Mouse (Mus musculus) Patski (cell line): Measurements from ENCODE around the gene Krt88. TPM values are rescaled to one million over a fixed set of nuclear protein-coding genes. Genes with fewer than 3 reads are reported as not detected.
A peak's percentile ranks its signal among the peaks of the same experiment; 100 is the strongest.

Experiments
- ATAC-seq: fragments of 100-300 bp; one replicate; pipeline ENCODE4 v1.8.0; 2021
- CTCF ChIA-PET: fragments of 350-600 bp; sonication (Branson Sonifier 250); formaldehyde crosslinking; loops from one replicate; lab custom pipeline; 2022; ENCODE audit warnings: inconsistent platforms; lab: Charles Lee
- POLR2A ChIA-PET: fragments of 350-600 bp; sonication (Branson Sonifier 250); formaldehyde crosslinking; loops from one replicate; lab custom pipeline; 2022; ENCODE audit warnings: antibody characterized with exemption, inconsistent platforms; lab: Charles Lee
- DNase-seq: peaks from one replicate; pipeline ENCODE4 v3.0.0-alpha.2; 2011; ENCODE audit warnings: low read depth, low spot score
- H3K27me3 ChIP-seq: fragments of 371-371 bp; one replicate; pipeline ENCODE4 v1.5.1; 2021
- CTCF ChIP-seq: fragments of 100-300 bp; IDR thresholded peaks from one replicate; pipeline ENCODE4 v1.5.1; 2021
- in situ Hi-C: fragments of 300-500 bp; cut with MboI; formaldehyde crosslinking; loops from 3 replicates; pipeline ENCODE4 v1.11.1; 2018; ENCODE audit warnings: low pct_unique_long_range_greater_than_20kb, mixed read lengths
- polyA plus RNA-seq: library from polyadenylated mRNA; unstranded; gene quantifications from one replicate; pipeline ENCODE4 v1.2.3, GENCODE M21; 2021

The Krt88 gene
- polyA plus RNA-seq, 1 experiment from 2014 or later = not detected

DNA sequence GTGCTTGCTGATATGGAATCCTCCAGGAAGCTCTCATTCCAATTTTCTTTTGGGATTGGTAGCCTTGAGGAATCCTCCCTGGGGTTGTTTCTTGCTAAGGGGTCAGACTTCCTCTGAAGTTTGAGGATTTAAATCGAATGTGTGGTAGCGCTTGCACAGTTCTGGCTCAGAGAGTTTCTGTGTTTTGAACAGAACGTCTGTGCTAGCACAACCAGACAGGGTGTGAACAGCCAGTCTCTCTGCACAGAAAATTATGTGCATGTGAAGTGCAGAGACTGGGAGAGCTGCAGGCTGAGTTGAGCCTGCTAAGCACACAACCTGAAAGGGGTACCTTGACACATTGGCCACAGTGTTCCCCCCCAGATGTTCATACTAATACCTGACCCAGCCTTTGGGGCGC lies 6.7 kb upstream of the Krt88 start:
- DNase-seq (no peak), ATAC-seq (no peak)
- POLR2A ChIA-PET = no interaction called here
- H3K27me3 ChIP-seq = peaks cover 20% of the 10 kb centered on the region
- TF ChIP-seq CTCF = no peak
- in situ Hi-C loops = no loop called here
- CTCF ChIA-PET = no interaction called here

DNA sequence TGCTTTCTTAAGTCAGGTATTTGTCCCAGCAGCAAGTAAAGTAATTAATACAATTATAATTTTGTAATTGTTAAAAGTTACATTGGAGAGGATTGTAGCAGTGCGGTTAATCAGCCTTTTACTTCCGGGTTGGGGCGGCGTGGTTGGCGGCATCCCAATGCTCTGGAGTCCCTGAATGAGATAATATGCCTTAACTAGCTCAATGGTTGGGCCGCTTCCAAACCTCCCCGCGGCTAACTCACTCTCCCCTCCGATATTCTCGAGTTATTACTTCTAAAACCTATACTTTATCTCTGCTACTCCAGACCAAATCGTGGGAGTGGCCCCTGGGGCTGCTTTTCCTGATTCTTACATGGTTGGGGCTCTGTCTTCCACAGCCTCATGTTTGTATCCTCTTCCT lies 972 bp upstream of the Krt88 start:
- in situ Hi-C loops = no loop called here
- POLR2A ChIA-PET = no interaction called here
- no peaks in the 10 kb centered on the region for H3K27me3 ChIP-seq
- CTCF ChIA-PET = interaction anchor here (1.3 kb wide), 1 partner anchor 10 kb away, joined by 3 read pairs; no protein-coding TSS in a partner anchor
- no peak for TF ChIP-seq CTCF
- DNase-seq (no peak), ATAC-seq (no peak)

DNA sequence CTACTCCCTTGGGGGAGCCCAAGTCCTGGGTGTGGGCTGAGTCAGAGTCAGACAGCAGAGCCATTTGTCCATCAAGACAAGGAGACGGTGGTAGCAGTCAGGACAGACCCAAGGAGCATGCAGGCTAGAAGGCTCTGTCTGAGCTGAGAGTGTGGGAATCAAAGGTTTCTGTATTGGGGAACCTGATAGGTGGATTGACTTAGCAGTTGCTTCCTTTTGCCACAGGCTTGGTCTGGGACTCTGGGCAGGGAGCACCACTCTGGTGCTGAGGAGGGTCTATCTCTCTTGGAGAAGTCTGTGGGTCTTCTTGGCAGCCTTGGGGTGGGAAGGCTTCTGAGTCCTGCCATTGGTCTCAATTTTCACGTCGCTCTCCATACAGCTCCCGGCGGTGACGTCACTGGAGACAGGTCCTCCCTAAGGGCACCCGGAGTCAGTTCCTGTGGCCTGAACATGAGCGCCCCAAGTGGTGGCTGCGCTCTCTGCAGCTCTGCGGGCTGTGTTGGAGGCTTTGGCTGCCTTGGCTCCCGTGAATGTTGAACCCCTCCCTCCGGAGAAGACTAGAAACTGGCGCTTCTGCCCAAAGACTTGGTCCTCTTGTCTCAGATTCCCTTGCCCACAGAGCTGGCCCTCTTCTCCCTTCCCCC lies 5.7 kb downstream of the Krt88 start:
- H3K27me3 ChIP-seq = no peaks in the 10 kb centered on the region
- peak; percentile 71 for TF ChIP-seq CTCF
- ChIA-PET CTCF (interaction anchor here (1.4 kb wide), 1 partner anchor 9 kb away, joined by 4 read pairs; no protein-coding TSS in a partner anchor), POLR2A (no interaction called here)
- ATAC-seq (no peak), DNase-seq (no peak)
- in situ Hi-C loops = no loop called here

DNA sequence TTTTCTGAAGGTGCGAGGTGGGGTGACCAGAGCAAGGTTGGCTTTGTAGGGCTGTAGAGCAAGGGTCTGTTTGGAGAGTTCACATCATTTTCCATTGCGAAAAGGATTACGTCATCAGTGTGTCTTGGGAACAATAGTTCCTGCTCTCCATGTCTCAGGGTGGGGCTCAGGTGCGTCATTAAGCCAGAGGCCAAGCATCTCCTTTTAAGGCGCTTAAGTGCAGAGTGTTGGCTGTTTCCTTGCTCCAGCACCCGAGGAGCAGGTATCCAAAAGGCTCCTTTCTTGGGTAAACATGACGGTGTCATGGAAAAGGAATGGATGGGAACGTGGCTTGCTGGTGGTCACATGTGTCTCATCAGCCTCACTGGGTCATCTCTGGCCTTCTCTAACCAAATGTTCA lies 7.2 kb downstream of the Krt88 start:
- DNase-seq = no peak
- no peak for TF ChIP-seq CTCF
- no peak for ATAC-seq
- ChIA-PET CTCF (no interaction called here), POLR2A (no interaction called here)
- in situ Hi-C loops = loop anchor here (5.0 kb wide), 1 partner anchor 43 kb away; no protein-coding TSS in a partner anchor
- no peaks in the 10 kb centered on the region for H3K27me3 ChIP-seq

DNA sequence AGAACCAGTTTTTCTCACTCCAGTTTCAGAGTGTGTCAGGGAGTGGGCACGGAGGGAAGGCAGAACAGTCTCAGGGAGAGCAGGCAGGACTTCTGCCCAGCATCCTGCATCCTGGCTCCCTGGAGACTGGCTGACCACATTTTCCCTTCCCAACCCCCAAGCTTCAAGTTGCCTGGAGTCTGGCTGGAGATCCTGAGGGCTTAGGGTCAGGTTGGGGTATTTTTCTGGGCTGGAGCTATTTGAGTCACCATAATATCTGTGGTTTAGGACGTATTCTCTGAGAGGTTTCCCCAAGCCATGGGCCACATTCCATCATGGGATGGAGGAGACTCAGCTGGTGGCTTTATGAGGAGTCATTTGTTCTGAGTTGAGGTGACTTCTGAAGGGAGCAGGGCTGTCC lies 7.7 kb downstream of the Krt88 start:
- CTCF ChIA-PET = interaction anchor here (1.2 kb wide), 1 partner anchor 23 kb away, joined by 3 read pairs; no protein-coding TSS in a partner anchor
- peak; percentile 31 for ATAC-seq
- no peaks in the 10 kb centered on the region for H3K27me3 ChIP-seq
- no peak for TF ChIP-seq CTCF
- in situ Hi-C loops = loop anchor here (5.0 kb wide), 1 partner anchor 42 kb away; no protein-coding TSS in a partner anchor
- DNase-seq = no peak
- POLR2A ChIA-PET = no interaction called here

DNA sequence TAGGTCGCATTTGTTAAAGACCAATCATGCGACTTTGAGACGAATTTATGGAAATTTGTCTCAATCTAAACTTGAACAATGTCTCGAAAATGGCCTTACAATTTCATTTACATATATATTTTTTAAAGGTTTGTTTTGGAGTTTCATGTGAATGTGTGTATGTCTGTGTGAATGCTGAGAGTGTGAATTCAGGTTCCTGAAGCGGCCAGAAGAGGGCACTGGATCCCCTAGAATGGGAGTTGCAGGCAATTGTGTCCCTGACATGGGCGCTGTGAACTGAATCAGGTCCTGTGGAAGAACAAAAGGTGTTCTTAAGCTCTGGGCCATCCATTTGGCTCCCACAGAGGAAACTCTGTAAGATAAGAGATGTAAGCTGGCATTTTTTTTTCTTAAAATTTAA lies 8.3 kb downstream of the Krt88 start:
- in situ Hi-C loops = loop anchor here (5.0 kb wide), 1 partner anchor 41 kb away; no protein-coding TSS in a partner anchor
- no peak for DNase-seq
- ChIA-PET CTCF (interaction anchor here (1.2 to 1.4 kb wide), 2 partner anchors 10 to 24 kb away, joined by 3 read pairs; no protein-coding TSS in a partner anchor), POLR2A (no interaction called here)
- no peaks in the 10 kb centered on the region for H3K27me3 ChIP-seq
- no peak for ATAC-seq
- TF ChIP-seq CTCF = peak; percentile 33

DNA sequence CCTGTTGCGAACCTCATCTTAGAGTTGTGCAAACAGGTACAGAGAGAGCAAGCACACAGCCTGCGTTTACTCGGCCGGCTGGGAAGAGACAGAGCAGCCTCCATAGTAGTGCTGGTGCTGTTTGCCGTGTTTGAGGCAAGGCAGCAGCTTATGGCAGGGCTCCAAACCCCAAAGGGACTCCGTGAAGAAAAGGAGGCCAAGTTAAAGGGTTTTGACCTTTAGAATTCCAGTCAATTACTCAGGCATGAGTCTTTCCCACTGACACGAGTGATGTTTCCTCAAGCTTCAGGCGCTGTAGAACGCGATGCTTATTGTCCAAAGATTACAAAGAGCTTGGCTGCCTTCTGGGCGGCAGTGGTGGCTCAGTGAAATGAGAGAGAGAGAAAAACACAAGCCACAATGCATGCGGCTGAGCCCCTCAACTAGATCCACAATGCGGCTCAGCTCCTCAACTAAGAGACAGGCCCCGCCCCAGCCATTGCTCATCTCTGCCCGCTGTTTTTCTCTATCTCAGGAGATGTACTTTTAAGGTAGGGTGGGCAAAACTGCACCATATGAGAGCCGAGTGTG lies 10.9 kb downstream of the Krt88 start:
- TF ChIP-seq CTCF = no peak
- ChIA-PET CTCF (interaction anchor here (1.2 to 1.7 kb wide), 2 partner anchors 10 to 12 kb away, joined by 3 to 4 read pairs; no protein-coding TSS in a partner anchor), POLR2A (no interaction called here)
- in situ Hi-C loops = loop anchor here (5.0 kb wide), 1 partner anchor 39 kb away; no protein-coding TSS in a partner anchor
- no peak for DNase-seq
- ATAC-seq = peak; percentile 32
- no peaks in the 10 kb centered on the region for H3K27me3 ChIP-seq

DNA sequence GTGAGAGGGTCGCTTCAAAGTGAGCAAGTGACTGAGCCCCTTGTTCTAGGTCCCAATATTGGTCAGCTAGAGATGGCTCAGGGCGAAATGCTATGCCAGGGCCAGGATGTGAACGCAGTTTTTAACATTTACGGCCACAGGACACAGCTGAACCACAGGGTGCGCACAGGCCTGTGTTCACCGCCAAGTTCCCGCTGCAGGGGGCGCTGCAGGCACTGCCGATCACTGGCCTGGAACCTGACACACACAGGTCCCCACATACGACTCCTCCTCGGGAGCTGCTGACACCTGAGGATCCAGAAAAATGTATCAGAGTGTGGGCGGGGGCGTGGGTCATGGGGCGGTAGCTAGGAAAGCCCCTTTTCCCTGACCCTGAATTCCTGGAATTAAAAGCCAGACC lies 11.7 kb downstream of the Krt88 start:
- POLR2A ChIA-PET = no interaction called here
- no peak for TF ChIP-seq CTCF
- ATAC-seq = no peak
- no peak for DNase-seq
- in situ Hi-C loops = loop anchor here (5.0 kb wide), 1 partner anchor 38 kb away; no protein-coding TSS in a partner anchor
- CTCF ChIA-PET = interaction anchor here (1.2 to 1.7 kb wide), 2 partner anchors 10 to 11 kb away, joined by 3 to 4 read pairs; no protein-coding TSS in a partner anchor
- H3K27me3 ChIP-seq = no peaks in the 10 kb centered on the region

DNA sequence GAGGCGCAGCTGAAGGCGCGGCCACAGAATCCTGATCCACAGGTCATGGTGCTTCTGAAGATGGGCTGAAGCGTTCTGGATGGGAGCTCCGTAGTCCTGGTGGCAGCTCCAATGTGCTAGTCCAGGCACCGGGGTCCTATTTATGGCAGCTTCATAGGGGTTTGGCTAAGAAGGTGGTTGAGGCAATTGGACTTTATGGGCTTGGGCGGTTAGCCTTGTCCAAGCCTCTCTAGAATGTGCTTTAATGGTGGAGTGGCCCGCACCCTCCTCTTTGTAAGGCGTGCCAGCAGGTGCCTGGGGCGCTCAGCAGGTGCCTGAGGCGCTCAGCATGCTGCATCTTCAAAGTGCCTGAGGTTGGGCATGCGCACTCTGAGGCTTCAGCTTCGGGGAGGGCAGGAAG lies 16.1 kb downstream of the Krt88 start, which contains the start of gene Krt81:
TSS of gene Krt81 (minus strand) at position 101 of the 400 bp plus-strand sequence.
- no peaks in the 10 kb centered on the region for H3K27me3 ChIP-seq
- TF ChIP-seq CTCF = no peak
- no peak for DNase-seq
- ChIA-PET POLR2A (no interaction called here), CTCF (no interaction called here)
- ATAC-seq = no peak
- in situ Hi-C loops = no loop called here

DNA sequence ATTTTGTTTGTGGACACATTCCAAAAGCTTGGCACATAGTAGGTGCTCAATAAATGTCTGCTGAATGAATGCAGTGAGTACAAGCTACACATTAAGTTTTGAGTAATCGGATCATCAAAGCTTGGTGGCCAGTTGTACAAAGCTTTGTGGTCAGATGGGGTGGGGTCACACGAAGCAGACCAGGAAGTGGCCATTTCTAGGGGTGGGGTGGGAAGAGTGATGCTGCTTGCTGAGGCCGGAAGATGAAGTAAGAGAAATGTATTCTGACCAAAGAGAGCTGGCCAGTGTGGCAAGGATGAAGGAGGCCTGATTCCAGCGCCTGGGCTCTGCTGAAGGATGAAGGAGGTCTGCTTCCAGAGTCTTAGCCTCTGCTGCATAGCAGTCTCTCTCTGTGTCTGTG lies 21.5 kb downstream of the Krt88 start:
- H3K27me3 ChIP-seq = peaks cover 3% of the 10 kb centered on the region
- no peak for TF ChIP-seq CTCF
- POLR2A ChIA-PET = no interaction called here
- no peak for ATAC-seq
- in situ Hi-C loops = no loop called here
- DNase-seq = no peak
- CTCF ChIA-PET = interaction anchor here (1.4 kb wide), 1 partner anchor 10 kb away, joined by 3 read pairs; no protein-coding TSS in a partner anchor
